Mouse (Mus musculus) spleen, adult 2 months (tissue): Measurements from ENCODE around the gene Gm15114. TPM values are rescaled to one million over a fixed set of nuclear protein-coding genes. Genes with fewer than 3 reads are reported as not detected.
"Not testable (repeated sequence)": the region's sequence is repeated elsewhere in the genome, so short reads cannot be mapped to it uniquely, and the experiment has no call there.

ENCODE experiments used
- DNase-seq, 2 experiments: peaks; one replicate each; pipeline versions ENCODE4 v3.0.0 to v3.0.0-alpha.2; 2012 to 2021; ENCODE audit warnings: low spot score in 2 of 2, low read depth in 1 of 2
- H3K27ac ChIP-seq: fragments of 200-500 bp; 2 replicates; pipeline ENCODE4 v1.5.1; 2012; ENCODE audit warnings: low read length, inconsistent platforms; ENCODE audit not compliant: insufficient read depth
- H3K27me3 ChIP-seq: fragments of 200-500 bp; 2 replicates; pipeline ENCODE4 v1.6.1; 2012; ENCODE audit warnings: mild to moderate bottlenecking, moderate library complexity, low read length, inconsistent platforms; ENCODE audit not compliant: control insufficient read depth, insufficient read depth
- H3K36me3 ChIP-seq: fragments of 200-500 bp; 2 replicates; pipeline ENCODE4 v1.6.1; 2012; ENCODE audit warnings: mild to moderate bottlenecking, low read length, inconsistent platforms; ENCODE audit not compliant: control insufficient read depth, insufficient read depth
- H3K4me1 ChIP-seq: fragments of 200-500 bp; 2 replicates; pipeline ENCODE4 v1.6.1; 2011; ENCODE audit warnings: inconsistent platforms; ENCODE audit not compliant: control insufficient read depth, insufficient read depth, insufficient read length
- H3K4me3 ChIP-seq: fragments of 200-500 bp; 2 replicates; pipeline ENCODE4 v1.5.1; 2011; ENCODE audit warnings: mild to moderate bottlenecking, inconsistent platforms; ENCODE audit not compliant: insufficient read depth, insufficient read length; ENCODE audit errors: extremely low read depth
- WGBS: fragments of 180-500 bp; shearing (Covaris S2); methylation state at CpG from one replicate; pipeline ENCODE4 v1.1.7; 2018; 5-methylcytosine and 5-hydroxymethylcytosine counted together
- polyA plus RNA-seq: library from polyadenylated mRNA; depleted of rRNA; stranded (reverse); fragments of >200 nt; gene quantifications from 2 replicates; pipeline ENCODE4 v1.2.3, GENCODE M21; 2012; rRNA removed

The Gm15114 gene
- polyA plus RNA-seq = not detected in 2 replicates

DNA sequence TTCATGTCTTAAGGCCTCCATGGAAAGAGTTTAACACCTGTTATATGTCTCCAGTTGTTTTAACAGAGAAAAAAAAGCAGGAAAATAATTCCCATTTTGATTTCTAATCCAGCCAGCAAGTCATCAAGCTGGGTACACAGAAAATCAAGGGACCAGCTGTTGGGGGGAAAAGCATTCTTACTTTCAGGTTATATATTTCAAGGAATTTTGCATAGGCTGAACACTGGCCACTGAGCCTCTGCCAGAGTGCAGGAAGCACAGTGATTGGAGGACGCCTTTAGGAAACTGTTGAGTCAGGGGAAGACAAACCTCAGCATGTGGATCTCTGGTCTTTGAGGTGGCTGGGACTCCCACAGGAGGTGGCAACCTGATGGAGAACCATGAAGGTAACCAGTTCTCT, at the start of gene Gm15114:
Gm15114 (plus strand) TSS at position 301 of the 400 bp plus-strand sequence.
- H3K27ac ChIP-seq, H3K27me3 ChIP-seq, H3K4me1 ChIP-seq, H3K4me3 ChIP-seq, DNase-seq, H3K36me3 ChIP-seq: not testable (repeated sequence)
- WGBS = no CpG with 5 or more reads among the region's 1 CpGs

Other genes with a start within 250 kb of the Gm15114 start
- gene Gm8334, start 126.2 kb downstream of the Gm15114 start, polyA plus RNA-seq = not detected in 2 replicates
- not detected in 2 replicates for gene Gm15127, start 174.6 kb downstream of the Gm15114 start, polyA plus RNA-seq